Mouse (Mus musculus) heart, postnatal 14 days (tissue): ENCODE measurements at regions not wholly inside any gene's neighbourhood (a gene's known extent, or its start where the extent isn't known, plus 50 kb on each side); places are given as distances from the start of the nearest gene placed in this dataset.

ENCODE experiments used
- DNase-seq, 2 experiments: peaks; one replicate each; pipeline ENCODE4 v3.0.0; 2021 to 2022
- intact Hi-C: fragments of 180-260 bp; cut with DNase I; formaldehyde crosslinking; loops from one replicate; pipeline ENCODE4 v1.15.1; 2025

DNA sequence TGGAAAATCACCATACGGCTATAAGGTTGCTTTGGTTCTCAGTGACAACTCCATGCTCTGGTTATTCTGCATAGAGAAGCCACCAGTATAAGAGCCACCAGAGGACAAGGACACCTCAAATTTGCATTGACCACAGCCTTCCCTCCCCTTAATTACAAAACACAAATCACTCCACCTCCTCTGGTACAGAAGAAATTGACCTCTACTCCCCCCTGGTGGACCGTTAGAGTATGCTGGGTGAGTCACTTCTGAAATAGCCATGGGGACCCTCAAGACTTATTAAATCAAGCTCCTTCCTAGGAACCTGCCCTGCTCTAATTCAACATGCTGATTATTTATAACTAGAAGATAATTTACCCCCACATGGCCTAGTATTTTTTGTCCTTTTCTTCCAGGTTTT lies 139.6 kb upstream of the Smarca2 start:
- intact Hi-C loops: no loop called here

GRCm38 (mm10) chr19:26466244-26466643 lies 138.6 kb upstream of the Smarca2 start:
- no peak for DNase-seq
- intact Hi-C loops: no loop called here

More for the DNA sequence above, 139.6 kb upstream of the Smarca2 start:
- DNase-seq: peak in 1 of 2 experiments; percentile 6

- intact Hi-C loops: no loop called here
- no peak for DNase-seq
These were observed 137.6 kb upstream of the Smarca2 start for GRCm38 (mm10) chr19:26467179-26467651.

DNA sequence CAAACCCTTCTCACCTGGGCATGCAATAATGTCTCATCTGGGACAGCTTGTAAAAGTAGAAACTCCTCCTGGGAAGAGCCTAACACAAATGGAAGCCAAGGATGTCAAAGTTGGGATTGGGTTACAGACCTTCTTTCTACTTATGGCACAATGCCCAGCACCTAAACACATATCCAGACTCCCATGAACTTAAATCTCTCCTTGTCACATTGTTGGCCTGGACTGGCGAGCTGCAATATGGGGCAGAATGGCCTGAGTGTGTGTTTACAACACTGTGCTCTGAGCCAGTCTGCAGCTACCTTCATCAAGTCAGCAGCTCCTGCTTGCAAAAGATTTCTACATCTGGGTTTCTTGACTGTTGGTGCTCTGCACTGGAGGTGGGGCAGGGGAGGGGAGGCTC lies 132.2 kb upstream of the Smarca2 start:
- DNase-seq: no peak
- intact Hi-C loops: no loop called here

GRCm38 (mm10) chr19:26473211-26473610 lies 131.6 kb upstream of the Smarca2 start:
- DNase-seq: no peak
- intact Hi-C loops: no loop called here

DNA sequence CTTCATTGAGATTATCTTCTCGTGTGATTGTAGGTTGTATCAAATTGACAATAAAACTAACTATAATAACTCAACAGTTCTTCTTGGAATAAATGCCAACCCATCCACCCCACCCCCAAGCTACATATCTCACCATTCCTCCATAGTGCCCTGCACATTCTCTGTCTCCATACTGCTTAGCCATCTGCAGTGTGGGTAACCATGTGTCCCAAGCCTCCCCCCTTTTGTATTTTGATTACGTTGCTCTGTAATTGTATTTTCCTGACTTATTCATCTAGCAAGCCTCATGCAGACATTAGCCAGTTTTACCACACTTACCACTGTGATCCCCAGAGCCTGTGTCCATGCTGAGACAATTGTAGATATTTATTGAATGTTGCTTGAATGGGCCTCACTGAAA lies 129.7 kb upstream of the Smarca2 start:
- intact Hi-C loops: no loop called here

DNA sequence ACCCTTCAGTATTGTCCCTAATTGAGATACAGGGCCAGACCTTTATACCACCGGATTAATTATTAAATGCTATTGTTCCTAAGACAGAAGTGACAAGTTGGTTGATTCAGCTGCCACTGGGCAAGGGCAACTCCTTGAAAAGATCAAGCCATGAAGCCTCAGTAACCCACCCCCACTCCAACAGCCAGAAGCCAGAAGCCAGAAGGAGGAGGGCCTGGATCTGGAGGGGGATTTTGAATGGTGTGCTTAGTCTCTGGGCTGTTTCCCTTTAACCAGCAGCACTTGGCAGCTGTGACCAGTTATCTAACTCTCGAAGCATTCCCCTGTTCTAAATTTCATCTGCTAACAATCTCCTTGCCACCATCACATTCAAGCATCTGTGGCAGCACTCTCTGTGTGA lies 129.1 kb upstream of the Smarca2 start:
- intact Hi-C loops: no loop called here

More for the DNA sequence above, 129.7 kb upstream of the Smarca2 start:
- no peak for DNase-seq

DNA sequence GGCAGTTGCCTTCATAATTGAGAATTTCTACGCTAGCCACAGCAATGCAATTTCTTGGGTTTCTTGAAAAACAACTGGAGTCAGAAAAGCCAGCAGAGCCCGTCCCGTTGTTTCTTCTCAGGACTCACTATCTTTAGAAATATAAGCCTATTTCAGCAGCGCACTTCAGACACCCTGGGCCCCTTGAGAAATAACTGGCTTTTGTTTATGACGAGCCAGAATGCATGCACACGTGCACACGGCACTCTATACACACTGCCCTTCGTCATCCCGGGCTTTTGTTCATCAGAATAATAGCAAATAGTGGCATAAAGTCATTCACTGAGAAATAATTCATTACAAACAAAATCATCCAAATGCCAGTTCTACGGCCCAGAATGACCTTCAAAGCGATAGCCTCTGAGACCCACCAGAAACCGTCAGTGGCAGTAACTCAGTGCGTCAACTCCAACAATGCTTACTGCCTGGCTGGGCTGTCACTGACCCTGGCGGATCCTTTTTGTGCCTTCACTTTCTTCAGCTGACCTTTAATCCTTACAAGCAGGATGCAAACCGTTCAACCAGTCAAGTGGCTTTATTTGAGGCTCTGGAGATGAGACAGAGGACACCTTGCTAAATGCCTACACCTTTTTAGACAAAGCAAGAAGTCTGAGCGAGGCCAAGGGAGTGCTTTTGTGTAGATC lies 126.7 kb upstream of the Smarca2 start:
- DNase-seq: no peak

More for the DNA sequence above, 129.1 kb upstream of the Smarca2 start:
- DNase-seq: peak in 1 of 2 experiments; percentile 3

GRCm38 (mm10) chr19:26484322-26484721 lies 120.5 kb upstream of the Smarca2 start:
- DNase-seq: no peak
- intact Hi-C loops: no loop called here

More for the DNA sequence above, 126.7 kb upstream of the Smarca2 start:
- intact Hi-C loops: no loop called here

- DNase-seq: no peak
- intact Hi-C loops: no loop called here
These were observed 112.0 kb upstream of the Smarca2 start for GRCm38 (mm10) chr19:26492806-26493205.

- no peak for DNase-seq
- intact Hi-C loops: no loop called here
These were observed 103.8 kb upstream of the Smarca2 start for GRCm38 (mm10) chr19:26501064-26501463.

- intact Hi-C loops: no loop called here
- no peak for DNase-seq
These were observed 100.8 kb upstream of the Smarca2 start for GRCm38 (mm10) chr19:26504027-26504426.

DNA sequence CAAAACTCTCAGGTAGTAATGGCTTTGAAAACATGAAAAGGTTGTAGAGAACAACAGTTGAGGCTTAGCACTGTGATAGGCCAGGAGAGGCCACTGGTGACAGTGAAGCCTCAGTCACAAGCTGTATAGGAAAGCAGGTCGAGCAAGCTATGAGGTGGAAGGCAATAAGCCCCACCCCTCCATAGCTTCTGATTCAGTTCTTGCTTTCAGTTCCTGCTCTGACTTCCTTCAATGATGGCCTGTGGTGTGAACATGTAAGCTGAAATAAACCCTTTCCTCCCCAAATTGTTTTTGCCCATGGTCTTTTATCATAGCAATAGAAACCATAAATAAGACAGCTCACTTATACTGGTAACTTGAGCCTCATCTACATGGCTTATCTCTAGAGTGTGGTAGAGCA lies 98.0 kb upstream of the Smarca2 start:
- no peak for DNase-seq
- intact Hi-C loops: no loop called here

GRCm38 (mm10) chr19:26507986-26508385 lies 96.9 kb upstream of the Smarca2 start:
- no peak for DNase-seq
- intact Hi-C loops: no loop called here

GRCm38 (mm10) chr19:26508616-26509015 lies 96.2 kb upstream of the Smarca2 start:
- DNase-seq: no peak
- intact Hi-C loops: no loop called here

DNA sequence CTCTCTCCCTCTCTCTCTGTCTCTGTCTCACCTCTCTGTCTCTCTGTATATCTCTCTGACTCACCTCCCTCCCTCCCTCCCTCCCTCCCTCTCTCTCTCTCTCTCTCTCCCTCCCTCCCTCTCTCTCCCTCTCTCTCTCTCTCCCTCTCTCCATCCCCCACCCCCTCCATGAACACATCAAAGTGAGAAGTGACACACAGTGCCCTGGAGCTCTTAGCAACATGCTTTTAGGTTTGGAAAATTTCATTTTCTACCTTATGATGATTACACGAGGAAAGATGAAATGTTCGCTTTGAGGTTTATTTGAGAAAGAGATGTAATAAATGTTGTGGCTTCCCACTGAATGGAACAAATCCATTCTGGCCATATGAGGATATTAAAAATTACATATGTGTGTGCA lies 95.6 kb upstream of the Smarca2 start:
- intact Hi-C loops: no loop called here
- DNase-seq: no peak

- no peak for DNase-seq
- intact Hi-C loops: no loop called here
These were observed 94.7 kb upstream of the Smarca2 start for GRCm38 (mm10) chr19:26510185-26510584.

DNA sequence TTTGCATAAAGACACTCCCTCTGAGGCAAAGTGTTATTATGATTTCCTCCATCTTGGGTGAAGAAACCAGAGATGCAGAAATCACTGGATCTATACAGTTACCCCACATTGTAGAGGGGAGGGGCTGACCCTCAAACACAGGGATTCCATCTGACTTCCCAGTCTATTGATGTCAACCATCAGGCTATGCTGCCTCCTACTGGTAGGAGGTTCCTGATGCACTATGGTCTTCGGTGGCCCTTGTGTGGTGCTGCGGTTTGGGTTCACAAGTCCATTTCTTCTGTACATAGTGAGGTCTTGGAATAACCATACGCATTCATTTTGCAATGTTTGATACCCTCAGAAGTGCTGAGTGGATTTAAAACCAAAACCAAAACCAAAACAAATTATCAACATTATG lies 94.0 kb upstream of the Smarca2 start:
- no peak for DNase-seq
- intact Hi-C loops: no loop called here

DNA sequence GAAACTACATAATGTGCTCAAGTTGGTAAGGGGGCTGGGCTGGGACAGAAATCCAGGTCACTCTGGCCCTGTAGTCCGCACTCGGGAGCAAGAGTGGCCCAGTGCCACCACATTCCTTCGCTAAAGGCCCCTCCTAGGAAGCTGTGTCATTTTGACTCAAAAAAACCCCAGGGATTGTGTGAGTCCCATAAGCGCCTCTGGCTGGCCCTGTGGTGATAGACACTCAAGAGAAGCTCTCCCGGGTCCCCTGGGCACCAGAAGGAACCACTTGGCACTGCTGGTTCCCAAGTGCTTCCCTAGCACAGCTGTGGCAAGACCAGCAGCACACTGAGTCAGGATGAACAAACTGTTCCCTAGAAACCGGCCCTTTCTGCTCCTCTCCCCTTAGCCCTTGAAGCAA lies 93.1 kb upstream of the Smarca2 start:
- DNase-seq: no peak
- intact Hi-C loops: no loop called here

DNA sequence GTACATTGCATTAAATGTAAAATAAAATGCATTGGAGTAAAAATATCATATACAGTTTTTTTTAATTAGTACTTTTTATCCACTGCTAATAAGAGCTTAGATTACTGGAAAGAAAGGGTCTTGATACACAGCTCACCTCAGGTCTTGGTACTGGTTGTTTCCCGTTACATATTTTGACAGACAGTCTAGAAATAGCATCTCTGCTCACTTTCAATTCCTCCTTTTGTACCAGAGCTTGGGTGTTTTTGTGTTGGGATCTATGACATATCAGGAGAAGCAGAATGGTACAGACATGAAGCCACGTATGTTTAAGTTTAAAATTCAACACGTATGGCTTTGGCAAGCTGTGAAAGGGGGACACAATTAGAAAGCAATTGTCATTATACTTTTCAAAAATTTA lies 80.3 kb upstream of the Smarca2 start:
- intact Hi-C loops: no loop called here
- DNase-seq: no peak

- intact Hi-C loops: no loop called here
- DNase-seq: no peak
These were observed 73.5 kb upstream of the Smarca2 start for GRCm38 (mm10) chr19:26531390-26531789.

GRCm38 (mm10) chr19:26532509-26532908 lies 72.3 kb upstream of the Smarca2 start:
- DNase-seq: no peak

GRCm38 (mm10) chr19:26545671-26546070 lies 59.2 kb upstream of the Smarca2 start:
- intact Hi-C loops: no loop called here

More at GRCm38 (mm10) chr19:26532509-26532908, 72.3 kb upstream of the Smarca2 start:
- intact Hi-C loops: no loop called here

More at GRCm38 (mm10) chr19:26545671-26546070, 59.2 kb upstream of the Smarca2 start:
- DNase-seq: no peak
